Mouse (Mus musculus): ENCODE measurements around the gene Gm45753. TPM values are rescaled to one million over a fixed set of nuclear protein-coding genes. Genes with fewer than 3 reads are reported as not detected.
"Not testable (repeated sequence)": the region's sequence is repeated elsewhere in the genome, so short reads cannot be mapped to it uniquely, and the experiment has no call there.

The Gm45753 gene
- polyA plus RNA-seq, 1 experiment from 2014 or later = not detected

DNA sequence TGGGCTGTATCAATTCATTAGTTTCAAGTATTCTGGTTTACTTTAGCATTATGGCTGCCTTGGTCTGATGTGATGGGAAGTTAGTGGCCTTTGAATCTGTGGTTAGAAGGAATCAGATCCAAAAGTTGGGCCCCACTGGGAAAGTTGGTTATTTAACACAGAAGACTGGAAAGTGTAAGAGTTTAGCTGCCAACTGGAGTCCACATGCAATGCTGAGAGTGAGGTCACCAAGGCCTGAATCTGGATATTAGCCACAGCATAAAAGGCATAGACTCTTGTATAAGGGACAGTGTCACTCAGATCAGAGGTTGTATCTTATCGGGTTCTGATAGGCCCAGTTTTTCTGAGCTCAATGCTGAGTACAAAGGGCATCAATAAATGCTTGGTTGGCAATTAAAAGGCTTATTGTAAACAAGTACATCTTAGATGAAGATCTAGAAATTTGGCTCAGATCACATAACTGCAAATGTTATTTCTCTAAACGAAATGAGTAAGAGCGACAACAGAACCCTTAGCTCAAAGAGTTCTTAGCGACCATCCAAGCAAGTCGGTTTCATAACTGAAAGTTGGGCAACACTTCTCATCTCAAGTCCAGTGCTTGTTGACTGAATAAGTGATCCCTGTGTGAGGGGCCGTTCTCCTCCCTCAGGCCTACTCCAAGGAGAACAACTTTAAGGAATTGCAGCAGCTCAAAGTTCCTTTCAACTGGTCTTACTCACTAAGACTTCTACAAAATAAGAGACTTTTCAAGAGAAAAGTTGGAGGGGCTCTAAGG, 21.1 kb upstream of the Gm45753 start:
- Histone ChIP-seq H3K4me2 (ENCODE audit: low read length) (no peak overlapping the region), H3K27me3 (replicated peaks; ENCODE audit: control insufficient read depth, insufficient read depth, low read length) (0 out of 2 replicates have a peak, but pooled peaks cover 3% of the 10 kb centered on the region), H3K36me3 (ENCODE audit: control insufficient read depth, insufficient read depth, low read length) (no peaks in the 10 kb centered on the region), H3K9ac (ENCODE audit: low read length) (no peak overlapping the region), H3K4me3 (ENCODE audit: low read depth, low read length) (no peak overlapping the region), H3K27ac (ENCODE audit: low read depth) (no peak overlapping the region), H3K4me1 (replicated peaks; ENCODE audit: control insufficient read depth, insufficient read depth, low read length) (no peaks in the 10 kb centered on the region), H3K9me3 (ENCODE audit: control insufficient read depth, low read length) (no peaks in the 10 kb centered on the region)
- DNase-seq (ENCODE audit: low spot score) = peak; percentile 29
- no peak for ATAC-seq (replicated peaks; ENCODE audit: low FRiP score, low TSS enrichment, low read depth)
- WGBS = 90% methylated on average over 6 of the region's 6 CpGs

DNA sequence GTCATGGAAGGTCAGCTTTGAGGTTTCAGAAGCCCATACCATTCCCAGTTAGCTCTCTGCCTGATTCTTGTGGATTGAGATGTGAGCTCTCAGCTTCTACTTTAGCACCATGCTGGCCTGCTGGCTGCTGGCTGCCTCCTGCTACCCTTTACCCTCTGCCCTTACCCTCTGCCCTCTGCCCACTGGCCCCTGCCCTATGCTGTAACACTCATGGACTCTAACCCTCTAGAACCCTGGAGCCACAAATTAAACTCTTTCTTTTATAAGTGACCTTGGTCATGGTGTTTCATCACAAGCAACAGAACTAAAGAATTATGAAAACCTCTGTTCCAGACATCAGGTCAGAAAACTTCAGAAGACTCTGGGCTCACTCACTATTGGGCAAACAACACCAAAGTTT, 18.8 kb upstream of the Gm45753 start:
- not testable (repeated sequence) for H3K9me3 ChIP-seq (ENCODE audit: control insufficient read depth, low read length); DNase-seq (ENCODE audit: low spot score); H3K4me2 ChIP-seq (ENCODE audit: low read length); H3K4me3 ChIP-seq (ENCODE audit: low read depth, low read length); H3K4me1 ChIP-seq (replicated peaks; ENCODE audit: control insufficient read depth, insufficient read depth, low read length); H3K36me3 ChIP-seq (ENCODE audit: control insufficient read depth, insufficient read depth, low read length); ATAC-seq (replicated peaks; ENCODE audit: low FRiP score, low TSS enrichment, low read depth); H3K9ac ChIP-seq (ENCODE audit: low read length); H3K27me3 ChIP-seq (replicated peaks; ENCODE audit: control insufficient read depth, insufficient read depth, low read length); H3K27ac ChIP-seq (ENCODE audit: low read depth)

DNA sequence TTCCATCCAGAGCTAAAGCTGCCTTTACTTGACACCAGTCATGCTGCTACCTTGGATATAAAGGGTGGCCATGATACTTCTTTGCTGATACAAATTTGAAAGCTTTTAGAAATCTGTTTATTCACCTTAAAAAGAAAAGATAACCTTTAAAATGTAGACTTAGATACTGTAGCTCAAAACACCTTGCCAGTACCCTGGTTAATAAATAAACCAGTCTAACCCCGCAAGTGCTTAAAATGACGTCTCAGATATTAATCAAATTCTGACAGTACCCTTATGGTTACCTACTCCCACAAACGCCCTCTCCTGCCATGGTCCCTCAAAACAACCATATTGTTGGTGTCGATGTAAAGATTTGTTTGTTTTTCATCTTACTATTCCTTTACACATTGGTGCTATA, 15.9 kb upstream of the Gm45753 start:
- 0 out of 2 replicates have a peak, but pooled peaks cover 5% of the 10 kb centered on the region for H3K4me1 ChIP-seq (replicated peaks; ENCODE audit: control insufficient read depth, insufficient read depth, low read length)

DNA sequence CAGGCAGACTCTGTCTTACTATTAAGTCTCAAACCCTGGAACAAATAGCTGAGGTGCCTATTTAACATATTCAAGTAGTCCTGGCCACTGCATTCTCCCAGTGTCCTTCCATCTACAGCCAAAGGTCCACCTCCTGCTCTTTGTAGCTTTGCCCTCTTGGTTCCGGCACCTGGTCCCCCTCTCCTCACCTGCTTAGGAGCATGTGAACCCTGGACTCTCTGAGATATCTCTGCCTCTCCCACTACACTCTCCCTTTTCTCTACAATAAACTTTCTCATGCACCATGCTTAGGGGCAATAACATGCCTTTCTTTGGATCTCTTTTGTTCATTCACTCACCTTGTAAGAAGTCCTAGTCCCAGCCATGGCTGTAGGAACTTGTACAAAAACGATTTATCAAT, 13.1 kb upstream of the Gm45753 start:
- DNase-seq (ENCODE audit: low spot score) (no peak), ATAC-seq (replicated peaks; ENCODE audit: low FRiP score, low TSS enrichment, low read depth) (no peak)
- H3K4me3 ChIP-seq (ENCODE audit: low read depth, low read length) = no peak overlapping the region
- H3K4me1 ChIP-seq (replicated peaks; ENCODE audit: control insufficient read depth, insufficient read depth, low read length) = 0 out of 2 replicates have a peak, but pooled peaks cover 5% of the 10 kb centered on the region
- H3K4me2 ChIP-seq (ENCODE audit: low read length) = no peak overlapping the region
- no peaks in the 10 kb centered on the region for H3K9me3 ChIP-seq (ENCODE audit: control insufficient read depth, low read length)
- H3K27me3 ChIP-seq (replicated peaks; ENCODE audit: control insufficient read depth, insufficient read depth, low read length) = no peaks in the 10 kb centered on the region
- no peak overlapping the region for H3K27ac ChIP-seq (ENCODE audit: low read depth)
- H3K36me3 ChIP-seq (ENCODE audit: control insufficient read depth, insufficient read depth, low read length) = no peaks in the 10 kb centered on the region
- 75% methylated on average over 2 of the region's 2 CpGs for WGBS
- H3K9ac ChIP-seq (ENCODE audit: low read length) = no peak overlapping the region

More for the DNA sequence above, 15.9 kb upstream of the Gm45753 start:
- Histone ChIP-seq H3K4me3 (ENCODE audit: low read depth, low read length) (no peak overlapping the region), H3K9ac (ENCODE audit: low read length) (no peak overlapping the region), H3K27ac (ENCODE audit: low read depth) (no peak overlapping the region), H3K27me3 (replicated peaks; ENCODE audit: control insufficient read depth, insufficient read depth, low read length) (no peaks in the 10 kb centered on the region), H3K9me3 (ENCODE audit: control insufficient read depth, low read length) (no peaks in the 10 kb centered on the region), H3K4me2 (ENCODE audit: low read length) (no peak overlapping the region), H3K36me3 (ENCODE audit: control insufficient read depth, insufficient read depth, low read length) (no peaks in the 10 kb centered on the region)
- 68% methylated on average over 4 of the region's 4 CpGs for WGBS
- DNase-seq (ENCODE audit: low spot score) = no peak
- ATAC-seq (replicated peaks; ENCODE audit: low FRiP score, low TSS enrichment, low read depth) = no peak

DNA sequence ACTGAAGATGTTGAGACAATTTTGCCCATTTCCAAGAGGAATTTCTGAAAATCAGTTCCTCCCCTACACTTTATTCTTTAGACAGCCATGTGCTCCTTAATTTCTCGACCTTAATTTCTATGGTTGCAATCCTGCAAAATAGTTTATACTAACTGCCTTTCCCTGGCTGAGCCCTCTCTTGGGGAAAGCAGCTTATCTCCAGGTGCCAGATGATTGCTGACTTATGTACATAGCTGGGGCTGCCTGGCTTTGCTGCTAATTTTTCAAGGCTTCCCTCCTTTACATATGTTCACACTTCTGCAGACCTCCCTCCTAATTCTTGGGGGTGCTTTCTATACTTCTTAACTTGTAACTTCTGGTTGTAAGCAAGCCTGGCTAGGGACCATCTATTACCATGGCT, 12.7 kb upstream of the Gm45753 start:
- Histone ChIP-seq H3K9ac (ENCODE audit: low read length) (no peak overlapping the region), H3K4me2 (ENCODE audit: low read length) (no peak overlapping the region), H3K4me1 (replicated peaks; ENCODE audit: control insufficient read depth, insufficient read depth, low read length) (0 out of 2 replicates have a peak, but pooled peaks cover 5% of the 10 kb centered on the region), H3K4me3 (ENCODE audit: low read depth, low read length) (no peak overlapping the region), H3K27me3 (replicated peaks; ENCODE audit: control insufficient read depth, insufficient read depth, low read length) (no peaks in the 10 kb centered on the region), H3K9me3 (ENCODE audit: control insufficient read depth, low read length) (no peaks in the 10 kb centered on the region), H3K36me3 (ENCODE audit: control insufficient read depth, insufficient read depth, low read length) (no peaks in the 10 kb centered on the region), H3K27ac (ENCODE audit: low read depth) (no peak overlapping the region)
- no peak for ATAC-seq (replicated peaks; ENCODE audit: low FRiP score, low TSS enrichment, low read depth)
- DNase-seq (ENCODE audit: low spot score) = no peak
- WGBS = 36% methylated on average over 1 of the region's 1 CpGs

DNA sequence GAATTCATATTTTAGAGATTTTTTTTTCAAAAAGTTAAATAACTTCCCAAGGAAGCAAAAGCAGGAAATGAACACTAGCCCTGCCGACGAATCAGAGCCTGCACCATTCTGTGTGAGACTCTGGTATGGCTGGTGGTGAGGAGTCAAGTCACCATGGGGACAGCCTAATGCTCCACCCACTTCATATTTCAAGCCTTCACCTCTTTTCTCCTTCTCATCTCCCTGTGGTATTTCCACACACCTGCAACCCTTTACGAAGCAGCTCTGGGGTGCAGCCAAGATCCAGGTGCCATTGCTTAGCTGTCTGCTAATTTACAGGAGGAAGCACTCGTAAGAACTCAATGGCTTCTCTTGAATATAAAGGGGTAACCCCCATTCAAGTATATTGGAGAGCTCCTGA, 2.7 kb upstream of the Gm45753 start:
- ATAC-seq (replicated peaks; ENCODE audit: low FRiP score, low TSS enrichment, low read depth) = no peak
- no peak overlapping the region for H3K27ac ChIP-seq (ENCODE audit: low read depth)
- no peak overlapping the region for H3K4me3 ChIP-seq (ENCODE audit: low read depth, low read length)
- 80% methylated on average over 4 of the region's 4 CpGs for WGBS
- H3K4me2 ChIP-seq (ENCODE audit: low read length) = no peak overlapping the region
- no peaks in the 10 kb centered on the region for H3K36me3 ChIP-seq (ENCODE audit: control insufficient read depth, insufficient read depth, low read length)
- H3K9ac ChIP-seq (ENCODE audit: low read length) = no peak overlapping the region
- no peak for DNase-seq (ENCODE audit: low spot score)
- no peaks in the 10 kb centered on the region for H3K9me3 ChIP-seq (ENCODE audit: control insufficient read depth, low read length)
- no peaks in the 10 kb centered on the region for H3K27me3 ChIP-seq (replicated peaks; ENCODE audit: control insufficient read depth, insufficient read depth, low read length)
- H3K4me1 ChIP-seq (replicated peaks; ENCODE audit: control insufficient read depth, insufficient read depth, low read length) = no peaks in the 10 kb centered on the region

DNA sequence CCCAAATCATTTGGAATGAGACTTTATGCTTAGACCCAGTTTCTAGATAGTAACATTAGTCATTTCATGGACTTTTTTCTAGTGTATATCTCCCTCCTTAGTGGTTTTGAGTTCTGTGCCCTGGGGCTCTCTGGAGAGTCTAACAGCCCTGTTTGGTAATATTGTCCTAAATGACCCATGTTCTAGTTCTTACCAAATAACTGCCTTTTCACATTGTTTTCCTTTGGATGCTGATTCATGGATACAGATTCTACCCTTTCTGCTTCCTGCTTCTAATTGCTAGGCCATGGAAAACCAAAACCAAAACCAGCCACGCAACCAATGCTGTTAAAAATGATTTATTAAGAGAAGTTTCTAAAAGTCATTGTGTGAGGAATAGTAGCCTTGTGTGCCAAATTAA, 2.8 kb downstream of the Gm45753 start:
- ATAC-seq (replicated peaks; ENCODE audit: low FRiP score, low TSS enrichment, low read depth) = no peak
- no peak overlapping the region for H3K9ac ChIP-seq (ENCODE audit: low read length)
- H3K9me3 ChIP-seq (ENCODE audit: control insufficient read depth, low read length) = no peaks in the 10 kb centered on the region
- no peak for DNase-seq (ENCODE audit: low spot score)
- WGBS = 88% methylated on average over 1 of the region's 1 CpGs
- no peaks in the 10 kb centered on the region for H3K27me3 ChIP-seq (replicated peaks; ENCODE audit: control insufficient read depth, insufficient read depth, low read length)
- H3K27ac ChIP-seq (ENCODE audit: low read depth) = no peak overlapping the region
- no peaks in the 10 kb centered on the region for H3K4me1 ChIP-seq (replicated peaks; ENCODE audit: control insufficient read depth, insufficient read depth, low read length)
- H3K36me3 ChIP-seq (ENCODE audit: control insufficient read depth, insufficient read depth, low read length) = no peaks in the 10 kb centered on the region
- no peak overlapping the region for H3K4me2 ChIP-seq (ENCODE audit: low read length)
- no peak overlapping the region for H3K4me3 ChIP-seq (ENCODE audit: low read depth, low read length)

DNA sequence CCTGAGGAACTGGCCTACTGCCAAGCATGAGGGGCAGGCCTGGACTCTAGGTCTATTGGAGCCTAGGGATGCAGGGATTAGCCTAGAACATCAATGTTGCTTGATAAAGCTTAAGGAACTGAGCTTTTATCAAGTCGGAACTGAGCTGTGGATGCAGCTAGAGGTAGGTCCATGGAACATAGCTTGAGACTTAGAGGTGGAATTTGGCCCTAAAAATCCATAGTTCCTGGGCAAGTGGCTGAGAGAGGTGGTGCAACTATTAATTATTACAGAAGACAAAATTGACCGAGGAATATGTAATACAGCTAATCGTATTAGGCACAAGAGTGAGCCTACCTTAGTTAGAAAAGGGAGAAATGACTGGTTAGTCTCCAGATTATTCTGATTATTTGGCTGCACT, 3.9 kb downstream of the Gm45753 start:
- WGBS = 88% methylated on average over 3 of the region's 3 CpGs
- H3K27ac ChIP-seq (ENCODE audit: low read depth) = no peak overlapping the region

DNA sequence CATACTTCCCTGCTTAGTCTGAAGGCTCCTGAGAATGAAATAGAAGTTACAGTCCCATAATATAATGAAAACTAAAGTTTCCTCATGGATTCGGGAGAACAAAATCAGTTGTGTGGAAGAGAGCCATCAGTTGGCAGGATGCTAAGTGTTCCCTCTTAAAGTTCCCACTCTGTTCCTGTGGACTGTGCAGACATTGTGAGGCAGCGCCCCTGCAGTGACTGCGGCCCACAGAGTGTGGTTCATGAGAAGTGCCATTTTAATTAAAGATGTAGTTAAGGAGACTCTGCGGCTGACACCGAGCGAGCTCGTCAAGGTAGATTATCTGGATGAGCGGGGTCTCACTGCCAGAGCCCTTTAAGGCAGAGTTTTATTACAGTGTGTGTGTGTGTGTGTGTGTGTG, 5.9 kb downstream of the Gm45753 start:
- no peak overlapping the region for H3K9ac ChIP-seq (ENCODE audit: low read length)
- no peaks in the 10 kb centered on the region for H3K4me1 ChIP-seq (replicated peaks; ENCODE audit: control insufficient read depth, insufficient read depth, low read length)
- H3K9me3 ChIP-seq (ENCODE audit: control insufficient read depth, low read length) = no peaks in the 10 kb centered on the region
- no peaks in the 10 kb centered on the region for H3K36me3 ChIP-seq (ENCODE audit: control insufficient read depth, insufficient read depth, low read length)
- H3K27ac ChIP-seq (ENCODE audit: low read depth) = no peak overlapping the region
- no peak overlapping the region for H3K4me2 ChIP-seq (ENCODE audit: low read length)
- WGBS = 73% methylated on average over 8 of the region's 8 CpGs
- no peak overlapping the region for H3K4me3 ChIP-seq (ENCODE audit: low read depth, low read length)
- no peaks in the 10 kb centered on the region for H3K27me3 ChIP-seq (replicated peaks; ENCODE audit: control insufficient read depth, insufficient read depth, low read length)
- DNase-seq (ENCODE audit: low spot score) (no peak), ATAC-seq (replicated peaks; ENCODE audit: low FRiP score, low TSS enrichment, low read depth) (no peak)

More for the DNA sequence above, 3.9 kb downstream of the Gm45753 start:
- no peak for DNase-seq (ENCODE audit: low spot score)
- ATAC-seq (replicated peaks; ENCODE audit: low FRiP score, low TSS enrichment, low read depth) = no peak
- Histone ChIP-seq H3K27me3 (replicated peaks; ENCODE audit: control insufficient read depth, insufficient read depth, low read length) (no peaks in the 10 kb centered on the region), H3K9me3 (ENCODE audit: control insufficient read depth, low read length) (no peaks in the 10 kb centered on the region), H3K9ac (ENCODE audit: low read length) (no peak overlapping the region), H3K4me2 (ENCODE audit: low read length) (no peak overlapping the region), H3K4me1 (replicated peaks; ENCODE audit: control insufficient read depth, insufficient read depth, low read length) (no peaks in the 10 kb centered on the region), H3K4me3 (ENCODE audit: low read depth, low read length) (no peak overlapping the region), H3K36me3 (ENCODE audit: control insufficient read depth, insufficient read depth, low read length) (no peaks in the 10 kb centered on the region)
